ENCODE assay signal across 17 mouse cellular contexts in the genomic region with DNA sequence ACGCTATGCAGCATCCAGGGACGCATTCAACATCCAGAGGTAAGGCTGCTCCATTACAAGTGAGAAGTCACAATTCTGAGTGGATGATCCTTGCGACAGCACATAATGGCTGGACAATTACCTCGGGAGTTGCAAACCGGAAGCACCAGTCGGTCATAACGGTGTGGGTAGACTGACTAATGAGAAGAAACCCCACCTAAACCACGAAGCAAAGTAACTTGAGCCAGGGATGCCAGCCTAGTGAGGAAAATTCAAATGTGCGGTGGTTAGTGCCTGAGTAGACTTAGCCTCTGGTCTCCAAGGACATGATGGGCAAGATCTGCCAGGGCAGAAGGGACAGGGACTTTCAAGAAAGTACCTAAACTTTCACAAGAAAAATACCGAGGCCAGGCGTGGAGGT.
"Had no signal": no experiment of that assay in that cellular context is flagged by ENCODE, and none has a peak within 500 bp of the region (broad histone marks: within the 10 kb centered on the region; RNA-seq: fewer than 3 reads in every experiment).

No protein-coding gene starts in this region.

- H3K4me3 ChIP-seq: midbrain, embryonic 10.5 days; midbrain, embryonic 12.5 days; midbrain, embryonic 15.5 days; neural tube, embryonic 13.5 days; neural tube, embryonic 15.5 days had no signal

- H3K27ac ChIP-seq: midbrain, embryonic 10.5 days; midbrain, embryonic 12.5 days; midbrain, embryonic 15.5 days; neural tube, embryonic 13.5 days; neural tube, embryonic 15.5 days had no signal

- H3K9me3 ChIP-seq: midbrain, embryonic 15.5 days; neural tube, embryonic 15.5 days had no signal

- H3K36me3 ChIP-seq: midbrain, embryonic 10.5 days; midbrain, embryonic 12.5 days; midbrain, embryonic 15.5 days; neural tube, embryonic 13.5 days; neural tube, embryonic 15.5 days had no signal

- ATAC-seq: midbrain, embryonic 15.5 days had no signal

- DNase-seq: lung, adult 18-20 months; lung, postnatal 10 days; lung, postnatal 4 days; retina, postnatal 1 day; right cerebral cortex, adult 18-20 months; right cerebral cortex, postnatal 25 days; right cerebral cortex, postnatal 4 days; spleen, adult 18-20 months; thymus, adult 18-20 months; thymus, postnatal 14 days; thymus, postnatal 36 days had no signal

- H3K4me2 ChIP-seq: lung, embryonic 14.5 days; midbrain, embryonic 12.5 days; midbrain, embryonic 15.5 days; neural tube, embryonic 13.5 days; neural tube, embryonic 15.5 days had no signal

- H3K4me1 ChIP-seq: midbrain, embryonic 10.5 days; midbrain, embryonic 15.5 days had no signal

- H3K27me3 ChIP-seq: midbrain, embryonic 12.5 days; midbrain, embryonic 15.5 days; neural tube, embryonic 13.5 days; neural tube, embryonic 15.5 days had no signal

- H3K9ac ChIP-seq: lung, embryonic 14.5 days; midbrain, embryonic 12.5 days; midbrain, embryonic 15.5 days; neural tube, embryonic 13.5 days; neural tube, embryonic 15.5 days had no signal
